Mouse (Mus musculus): ENCODE data around the gene Edem3. TPM values are rescaled to one million over a fixed set of nuclear protein-coding genes. Genes with fewer than 3 reads are reported as not detected.

The Edem3 gene
- total and polyA plus RNA-seq, 2 experiments from 2014 or later: 10.8 to 28.4 TPM

- WGBS: 89% methylated on average over 6 of the region's 6 CpGs
Observed at GRCm38 (mm10) chr1:151758301-151758700, 3.1 kb downstream of the Edem3 start.

GRCm38 (mm10) chr1:151758991-151759390 lies 3.8 kb downstream of the Edem3 start:
- no peak overlapping the region for H3K4me2 ChIP-seq (ENCODE audit: low read depth, low read length)
- no peaks in the 10 kb centered on the region for H3K9me3 ChIP-seq (ENCODE audit: low read length)
- no peak for TF ChIP-seq CTCF (IDR thresholded peaks at IDR 0.05; ENCODE audit: low read depth)
- DNase-seq (ENCODE audit: low spot score) (no peak), ATAC-seq (no peak)
- WGBS: 81% methylated on average over 2 of the region's 2 CpGs
- H3K4me3 ChIP-seq (ENCODE audit: low read length): no peak overlapping the region
- H3K27me3 ChIP-seq (ENCODE audit: insufficient read depth, low read length): no peaks in the 10 kb centered on the region
- peaks cover 11% of the 10 kb centered on the region; the same call in 1 of the 2 replicates for H3K4me1 ChIP-seq (ENCODE audit: insufficient read depth, low read length)
- H3K9ac ChIP-seq (replicated peaks; ENCODE audit: low read length): no peak overlapping the region
- H3K36me3 ChIP-seq (ENCODE audit: insufficient read depth, low read length): peaks cover 10% of the 10 kb centered on the region
- H3K27ac ChIP-seq: no peak overlapping the region

More at GRCm38 (mm10) chr1:151758301-151758700, 3.1 kb downstream of the Edem3 start:
- DNase-seq (ENCODE audit: low spot score) (no peak), ATAC-seq (no peak)
- H3K9me3 ChIP-seq (ENCODE audit: low read length): no peaks in the 10 kb centered on the region
- no peak overlapping the region for H3K27ac ChIP-seq
- H3K27me3 ChIP-seq (ENCODE audit: insufficient read depth, low read length): no peaks in the 10 kb centered on the region
- H3K4me1 ChIP-seq (ENCODE audit: insufficient read depth, low read length): peaks cover 11% of the 10 kb centered on the region; the same call in 1 of the 2 replicates
- H3K4me3 ChIP-seq (ENCODE audit: low read length): no peak overlapping the region
- H3K9ac ChIP-seq (replicated peaks; ENCODE audit: low read length): no peak overlapping the region
- TF ChIP-seq CTCF (IDR thresholded peaks at IDR 0.05; ENCODE audit: low read depth): no peak
- H3K36me3 ChIP-seq (ENCODE audit: insufficient read depth, low read length): peaks cover 10% of the 10 kb centered on the region
- no peak overlapping the region for H3K4me2 ChIP-seq (ENCODE audit: low read depth, low read length)

GRCm38 (mm10) chr1:151764236-151764635 lies 9.1 kb downstream of the Edem3 start:
- no peak for TF ChIP-seq CTCF (IDR thresholded peaks at IDR 0.05; ENCODE audit: low read depth)
- H3K27me3 ChIP-seq (ENCODE audit: insufficient read depth, low read length): no peaks in the 10 kb centered on the region
- no peaks in the 10 kb centered on the region for H3K9me3 ChIP-seq (ENCODE audit: low read length)
- H3K27ac ChIP-seq: no peak overlapping the region
- ATAC-seq: no peak
- no peak overlapping the region for H3K4me2 ChIP-seq (ENCODE audit: low read depth, low read length)
- 70% methylated on average over 3 of the region's 3 CpGs for WGBS
- no peaks in the 10 kb centered on the region for H3K4me1 ChIP-seq (ENCODE audit: insufficient read depth, low read length)
- H3K9ac ChIP-seq (replicated peaks; ENCODE audit: low read length): no peak overlapping the region
- no peak for DNase-seq (ENCODE audit: low spot score)
- H3K36me3 ChIP-seq (ENCODE audit: insufficient read depth, low read length): peaks cover 10% of the 10 kb centered on the region
- no peak overlapping the region for H3K4me3 ChIP-seq (ENCODE audit: low read length)

- Histone ChIP-seq H3K4me1 (ENCODE audit: insufficient read depth, low read length) (no peaks in the 10 kb centered on the region), H3K27ac (no peak overlapping the region)
- WGBS: 86% methylated on average over 2 of the region's 2 CpGs
Observed at GRCm38 (mm10) chr1:151766166-151766565, 11.0 kb downstream of the Edem3 start.

GRCm38 (mm10) chr1:151766976-151767654 lies 11.9 kb downstream of the Edem3 start:
- 67% methylated on average over 3 of the region's 3 CpGs for WGBS
- DNase-seq (ENCODE audit: low spot score): no peak
- no peaks in the 10 kb centered on the region for H3K4me1 ChIP-seq (ENCODE audit: insufficient read depth, low read length)

More at GRCm38 (mm10) chr1:151766166-151766565, 11.0 kb downstream of the Edem3 start:
- Histone ChIP-seq H3K27me3 (ENCODE audit: insufficient read depth, low read length) (no peaks in the 10 kb centered on the region), H3K4me3 (ENCODE audit: low read length) (no peak overlapping the region), H3K36me3 (ENCODE audit: insufficient read depth, low read length) (peaks cover 11% of the 10 kb centered on the region), H3K9me3 (ENCODE audit: low read length) (no peaks in the 10 kb centered on the region), H3K9ac (replicated peaks; ENCODE audit: low read length) (no peak overlapping the region), H3K4me2 (ENCODE audit: low read depth, low read length) (no peak overlapping the region)
- ATAC-seq (no peak), DNase-seq (ENCODE audit: low spot score) (no peak)
- TF ChIP-seq CTCF (IDR thresholded peaks at IDR 0.05; ENCODE audit: low read depth): no peak

GRCm38 (mm10) chr1:151769200-151769913 lies 14.2 kb downstream of the Edem3 start:
- ATAC-seq (peak; percentile 70; the same call in 1 of the 2 replicates), DNase-seq (ENCODE audit: low spot score) (peak; percentile 43)
- Histone ChIP-seq H3K27ac (no peak overlapping the region), H3K4me3 (ENCODE audit: low read length) (no peak overlapping the region), H3K9me3 (ENCODE audit: low read length) (no peaks in the 10 kb centered on the region), H3K36me3 (ENCODE audit: insufficient read depth, low read length) (0 out of 2 replicates have a peak, but pooled peaks cover 5% of the 10 kb centered on the region), H3K27me3 (ENCODE audit: insufficient read depth, low read length) (no peaks in the 10 kb centered on the region), H3K4me1 (ENCODE audit: insufficient read depth, low read length) (no peaks in the 10 kb centered on the region), H3K9ac (replicated peaks; ENCODE audit: low read length) (no peak overlapping the region), H3K4me2 (ENCODE audit: low read depth, low read length) (no peak overlapping the region)
- no peak for TF ChIP-seq CTCF (IDR thresholded peaks at IDR 0.05; ENCODE audit: low read depth)
- 33% methylated on average over 3 of the region's 3 CpGs for WGBS

More at GRCm38 (mm10) chr1:151766976-151767654, 11.9 kb downstream of the Edem3 start:
- no peaks in the 10 kb centered on the region for H3K9me3 ChIP-seq (ENCODE audit: low read length)
- no peak for ATAC-seq
- no peak overlapping the region for H3K4me3 ChIP-seq (ENCODE audit: low read length)
- no peak overlapping the region for H3K9ac ChIP-seq (replicated peaks; ENCODE audit: low read length)
- H3K4me2 ChIP-seq (ENCODE audit: low read depth, low read length): no peak overlapping the region
- H3K27me3 ChIP-seq (ENCODE audit: insufficient read depth, low read length): no peaks in the 10 kb centered on the region
- H3K36me3 ChIP-seq (ENCODE audit: insufficient read depth, low read length): peaks cover 9% of the 10 kb centered on the region
- TF ChIP-seq CTCF (IDR thresholded peaks at IDR 0.05; ENCODE audit: low read depth): peak; percentile 23; the same call in 1 of the 2 replicates
- no peak overlapping the region for H3K27ac ChIP-seq

Data from hindbrain, postnatal 0 days (tissue).